Mouse (Mus musculus) myocyte (in vitro differentiated cells): ENCODE results near the gene Chd2.

Source experiments
- CEBPB ChIP-seq: IDR thresholded peaks from 2 replicates; pipeline ENCODE4 v1.6.1; 2011; ENCODE audit warnings: mild to moderate bottlenecking, moderate library complexity; ENCODE audit not compliant: poor library complexity, insufficient read depth, severe bottlenecking
- E2F4 ChIP-seq: IDR thresholded peaks from one replicate; pipeline ENCODE4 v1.6.1; 2011; ENCODE audit warnings: mild to moderate bottlenecking, control low read depth, moderate library complexity; ENCODE audit not compliant: insufficient read depth
- MAX ChIP-seq: IDR thresholded peaks from one replicate; pipeline ENCODE4 v1.6.1; 2011; ENCODE audit warnings: low read depth, mild to moderate bottlenecking, control low read depth
- MYOD1 ChIP-seq, 3 experiments: IDR thresholded peaks; one replicate each; pipeline ENCODE4 v1.6.1; 2011; ENCODE audit warnings: control low read depth in 2 of 3, low read depth in 2 of 3, mild to moderate bottlenecking in 2 of 3, moderate library complexity in 1 of 3; ENCODE audit not compliant: insufficient read length in 2 of 3, control insufficient read depth in 1 of 3
- MYOG ChIP-seq, 3 experiments: IDR thresholded peaks; one replicate each; pipeline ENCODE4 v1.6.1; 2011; ENCODE audit warnings: control low read depth in 2 of 3, low read depth in 2 of 3, mild to moderate bottlenecking in 2 of 3; ENCODE audit not compliant: insufficient read length in 2 of 3, control insufficient read depth in 1 of 3, insufficient read depth in 1 of 3
- POLR2A ChIP-seq: IDR thresholded peaks from one replicate; pipeline ENCODE4 v1.6.1; 2011; ENCODE audit warnings: low read depth, mild to moderate bottlenecking, control low read depth, moderate library complexity; ENCODE audit not compliant: insufficient read length
- POLR2AphosphoS2 ChIP-seq: IDR thresholded peaks from one replicate; pipeline ENCODE4 v1.6.1; 2011; ENCODE audit warnings: low read depth, control low read depth; ENCODE audit not compliant: insufficient read length
- REST ChIP-seq: IDR thresholded peaks from one replicate; pipeline ENCODE4 v1.6.1; 2011; ENCODE audit warnings: mild to moderate bottlenecking, control low read depth, moderate library complexity; ENCODE audit not compliant: insufficient read depth, insufficient read length
- SRF ChIP-seq: IDR thresholded peaks from one replicate; pipeline ENCODE4 v1.6.1; 2011; ENCODE audit warnings: low read depth; ENCODE audit not compliant: control insufficient read depth, insufficient read length
- TCF12 ChIP-seq: IDR thresholded peaks from one replicate; pipeline ENCODE4 v1.6.1; 2011; ENCODE audit warnings: mild to moderate bottlenecking, control low read depth; ENCODE audit not compliant: poor library complexity, insufficient read depth, severe bottlenecking
- TCF3 ChIP-seq: IDR thresholded peaks from one replicate; pipeline ENCODE4 v1.6.1; 2011; ENCODE audit warnings: low read depth, control low read depth; ENCODE audit not compliant: insufficient read length
- USF1 ChIP-seq: IDR thresholded peaks from one replicate; pipeline ENCODE4 v1.6.1; 2011; ENCODE audit warnings: low read depth, mild to moderate bottlenecking, control low read depth, moderate library complexity

DNA sequence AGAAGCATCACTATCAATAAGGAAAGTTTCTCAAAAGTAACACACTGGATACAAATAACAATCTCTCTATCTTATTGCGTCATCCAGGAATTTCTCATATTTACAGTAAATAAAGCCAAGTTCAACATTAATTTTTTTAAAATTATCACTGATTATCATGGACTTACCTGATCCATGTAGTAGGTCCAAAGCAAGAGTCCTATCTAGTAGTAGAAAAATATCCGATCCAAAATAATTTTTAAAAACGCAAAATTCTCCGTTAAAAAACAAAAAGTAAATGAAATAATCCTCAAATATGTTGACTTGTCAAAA, 595 bp downstream of the Chd2 start:
- TF ChIP-seq POLR2A (no peak), MYOG (IDR thresholded peaks at IDR 0.05; ENCODE audit: control insufficient read depth in 1 of 3, insufficient read depth in 1 of 3, insufficient read length in 2 of 3, low read depth in 2 of 3) (no peak), E2F4 (no peak), MAX (no peak), TCF12 (no peak), MYOD1 (IDR thresholded peaks at IDR 0.05; ENCODE audit: control insufficient read depth in 1 of 3, insufficient read length in 2 of 3, low read depth in 2 of 3) (no peak), POLR2AphosphoS2 (no peak), REST (no peak), CEBPB (no peak), USF1 (no peak), SRF (no peak), TCF3 (no peak)
